Mouse (Mus musculus) limb, embryonic 10.5 days (tissue): ENCODE data around the gene Klf13. TPM values are rescaled to one million over a fixed set of nuclear protein-coding genes. Genes with fewer than 3 reads are reported as not detected.

ENCODE experiments used
- DNase-seq: peaks from one replicate; pipeline ENCODE4 v3.0.0-alpha.2; 2017; ENCODE audit warnings: low spot score
- H3K27ac ChIP-seq: fragments of 300-500 bp; sonication (generic); 2 replicates; pipeline ENCODE4 v1.5.1; 2016; ENCODE audit warnings: mild to moderate bottlenecking
- H3K27me3 ChIP-seq: fragments of 300-500 bp; sonication (generic); 2 replicates; pipeline ENCODE4 v1.6.1; 2016; ENCODE audit warnings: low read depth, mild to moderate bottlenecking; ENCODE audit not compliant: poor library complexity, severe bottlenecking
- H3K36me3 ChIP-seq: fragments of 300-500 bp; sonication (generic); 2 replicates; pipeline ENCODE4 v1.6.1; 2016; ENCODE audit warnings: mild to moderate bottlenecking, moderate library complexity
- H3K4me1 ChIP-seq: fragments of 300-500 bp; sonication (generic); 2 replicates; pipeline ENCODE4 v1.6.1; 2016
- H3K4me3 ChIP-seq: fragments of 300-500 bp; sonication (generic); 2 replicates; pipeline ENCODE4 v1.5.1; 2016; ENCODE audit warnings: mild to moderate bottlenecking, moderate library complexity
- H3K9me3 ChIP-seq: fragments of 300-500 bp; sonication (generic); replicated peaks from 2 replicates; pipeline ENCODE4 v1.6.1; 2016; ENCODE audit warnings: mild to moderate bottlenecking
- WGBS: fragments of 180-500 bp; shearing (Covaris S2); methylation state at CpG from one replicate; pipeline ENCODE4 v1.1.7; 2016; 5-methylcytosine and 5-hydroxymethylcytosine counted together
- polyA plus RNA-seq: library from polyadenylated mRNA; unstranded; fragments of >200 nt; fragmentation: Nextera tagmentation; extraction: Ambion mirVana; gene quantifications from 2 replicates; pipeline ENCODE4 v1.2.1, GENCODE M21; 2016

Klf13 gene
- polyA plus RNA-seq, 1 experiment from 2014 or later: 17.9 TPM

GRCm38 (mm10) chr7:63895223-63895622, 43.5 kb downstream of the Klf13 start:
- Histone ChIP-seq H3K27ac (no peak overlapping the region), H3K27me3 (0 out of 2 replicates have a peak, but pooled peaks cover 6% of the 10 kb centered on the region), H3K4me1 (peaks cover 16% of the 10 kb centered on the region), H3K36me3 (peaks cover 13% of the 10 kb centered on the region), H3K4me3 (no peak overlapping the region), H3K9me3 (no peaks in the 10 kb centered on the region)
- WGBS: 91% methylated on average over 3 of the region's 3 CpGs
- no peak for DNase-seq

GRCm38 (mm10) chr7:63894662-63895061, 44.1 kb downstream of the Klf13 start:
- no peak overlapping the region for H3K4me3 ChIP-seq
- peaks cover 16% of the 10 kb centered on the region for H3K4me1 ChIP-seq
- 80% methylated on average over 4 of the region's 4 CpGs for WGBS
- no peak overlapping the region for H3K27ac ChIP-seq
- DNase-seq: no peak
- no peaks in the 10 kb centered on the region for H3K9me3 ChIP-seq
- peaks cover 18% of the 10 kb centered on the region for H3K36me3 ChIP-seq
- 0 out of 2 replicates have a peak, but pooled peaks cover 6% of the 10 kb centered on the region for H3K27me3 ChIP-seq

GRCm38 (mm10) chr7:63893729-63894128, 45.0 kb downstream of the Klf13 start:
- 75% methylated on average over 4 of the region's 4 CpGs for WGBS
- Histone ChIP-seq H3K27me3 (0 out of 2 replicates have a peak, but pooled peaks cover 6% of the 10 kb centered on the region), H3K27ac (no peak overlapping the region), H3K36me3 (peaks cover 22% of the 10 kb centered on the region), H3K9me3 (no peaks in the 10 kb centered on the region), H3K4me1 (peaks cover 16% of the 10 kb centered on the region), H3K4me3 (no peak overlapping the region)
- no peak for DNase-seq

- Histone ChIP-seq H3K4me1 (peaks cover 16% of the 10 kb centered on the region), H3K9me3 (no peaks in the 10 kb centered on the region), H3K36me3 (peaks cover 22% of the 10 kb centered on the region), H3K4me3 (no peak overlapping the region), H3K27me3 (0 out of 2 replicates have a peak, but pooled peaks cover 6% of the 10 kb centered on the region), H3K27ac (no peak overlapping the region)
- WGBS: 93% methylated on average over 5 of the region's 5 CpGs
- DNase-seq: no peak
These were observed 45.5 kb downstream of the Klf13 start for GRCm38 (mm10) chr7:63893201-63893600.

- peaks cover 22% of the 10 kb centered on the region for H3K36me3 ChIP-seq
- H3K27me3 ChIP-seq: no peaks in the 10 kb centered on the region
- H3K4me1 ChIP-seq: peaks cover 5% of the 10 kb centered on the region
- no peak overlapping the region for H3K4me3 ChIP-seq
- no peak overlapping the region for H3K27ac ChIP-seq
- DNase-seq: no peak
- H3K9me3 ChIP-seq: no peaks in the 10 kb centered on the region
- WGBS: 76% methylated on average over 43 of the region's 43 CpGs
These were observed 47.1 kb downstream of the Klf13 start for GRCm38 (mm10) chr7:63891488-63892075.

- H3K27me3 ChIP-seq: no peaks in the 10 kb centered on the region
- H3K27ac ChIP-seq: no peak overlapping the region
These were observed 49.4 kb downstream of the Klf13 start for GRCm38 (mm10) chr7:63889116-63889975.

GRCm38 (mm10) chr7:63888674-63889073, 50.0 kb downstream of the Klf13 start:
- DNase-seq: no peak
- 89% methylated on average over 6 of the region's 6 CpGs for WGBS
- Histone ChIP-seq H3K27me3 (no peaks in the 10 kb centered on the region), H3K9me3 (no peaks in the 10 kb centered on the region), H3K4me3 (no peak overlapping the region), H3K36me3 (peaks cover 22% of the 10 kb centered on the region), H3K4me1 (no peaks in the 10 kb centered on the region; the same call in 1 of the 2 replicates), H3K27ac (no peak overlapping the region)

More at GRCm38 (mm10) chr7:63889116-63889975, 49.4 kb downstream of the Klf13 start:
- DNase-seq: no peak
- Histone ChIP-seq H3K4me3 (no peak overlapping the region), H3K4me1 (no peaks in the 10 kb centered on the region; the same call in 1 of the 2 replicates), H3K9me3 (no peaks in the 10 kb centered on the region), H3K36me3 (peaks cover 22% of the 10 kb centered on the region)
- 80% methylated on average over 9 of the region's 9 CpGs for WGBS

- Histone ChIP-seq H3K4me1 (no peaks in the 10 kb centered on the region), H3K4me3 (no peak overlapping the region), H3K9me3 (no peaks in the 10 kb centered on the region), H3K27me3 (no peaks in the 10 kb centered on the region), H3K27ac (no peak overlapping the region), H3K36me3 (peaks cover 22% of the 10 kb centered on the region)
- no peak for DNase-seq
- WGBS: 85% methylated on average over 10 of the region's 10 CpGs
These were observed 51.1 kb downstream of the Klf13 start for GRCm38 (mm10) chr7:63887602-63888123.

- no peak overlapping the region for H3K4me3 ChIP-seq
- H3K27ac ChIP-seq: no peak overlapping the region
- no peaks in the 10 kb centered on the region for H3K9me3 ChIP-seq
- no peaks in the 10 kb centered on the region for H3K4me1 ChIP-seq
- WGBS: 64% methylated on average over 8 of the region's 8 CpGs
- no peak for DNase-seq
- H3K36me3 ChIP-seq: peaks cover 22% of the 10 kb centered on the region
- no peaks in the 10 kb centered on the region for H3K27me3 ChIP-seq
These were observed 51.6 kb downstream of the Klf13 start for GRCm38 (mm10) chr7:63887034-63887551.

- Histone ChIP-seq H3K4me3 (no peak overlapping the region), H3K9me3 (no peaks in the 10 kb centered on the region), H3K4me1 (no peaks in the 10 kb centered on the region), H3K36me3 (peaks cover 7% of the 10 kb centered on the region), H3K27me3 (no peaks in the 10 kb centered on the region), H3K27ac (no peak overlapping the region)
- WGBS: 91% methylated on average over 7 of the region's 7 CpGs
- no peak for DNase-seq
These were observed 53.7 kb downstream of the Klf13 start for GRCm38 (mm10) chr7:63885025-63885424.

- Histone ChIP-seq H3K27me3 (no peaks in the 10 kb centered on the region), H3K4me3 (no peak overlapping the region), H3K36me3 (no peaks in the 10 kb centered on the region), H3K4me1 (peaks cover 2% of the 10 kb centered on the region; the same call in 1 of the 2 replicates), H3K27ac (no peak overlapping the region), H3K9me3 (no peaks in the 10 kb centered on the region)
- DNase-seq: no peak
- WGBS: 87% methylated on average over 7 of the region's 7 CpGs
These were observed 56.0 kb downstream of the Klf13 start for GRCm38 (mm10) chr7:63882739-63883138.

- Histone ChIP-seq H3K27ac (no peak overlapping the region), H3K36me3 (no peaks in the 10 kb centered on the region), H3K4me1 (peaks cover 12% of the 10 kb centered on the region; the same call in 1 of the 2 replicates), H3K9me3 (no peaks in the 10 kb centered on the region), H3K4me3 (no peak overlapping the region), H3K27me3 (no peaks in the 10 kb centered on the region)
- no peak for DNase-seq
- WGBS: 88% methylated on average over 6 of the region's 6 CpGs
These were observed 59.1 kb downstream of the Klf13 start for GRCm38 (mm10) chr7:63879583-63879982.

GRCm38 (mm10) chr7:63877610-63878009, 61.1 kb downstream of the Klf13 start:
- peaks cover 12% of the 10 kb centered on the region; the same call in 1 of the 2 replicates for H3K4me1 ChIP-seq
- 0 out of 2 replicates have a peak overlapping the region, but pooled peaks have one; percentile 17 for H3K4me3 ChIP-seq
- H3K36me3 ChIP-seq: no peaks in the 10 kb centered on the region
- no peaks in the 10 kb centered on the region for H3K27me3 ChIP-seq
- no peak for DNase-seq
- H3K9me3 ChIP-seq: no peaks in the 10 kb centered on the region
- 29% methylated on average over 14 of the region's 14 CpGs for WGBS
- H3K27ac ChIP-seq: no peak overlapping the region
